Mouse (Mus musculus) heart, adult 18-20 months (tissue): ENCODE results near the gene Smad3. TPM values are rescaled to one million over a fixed set of nuclear protein-coding genes. Genes with fewer than 3 reads are reported as not detected.
A peak's percentile ranks its signal among the peaks of the same experiment; 100 is the strongest.

Source experiments
- DNase-seq, 2 experiments: peaks; one replicate each; pipeline ENCODE4 v3.0.0; 2021 to 2022; ENCODE audit warnings: mixed read lengths in 1 of 2
- total RNA-seq, 2 experiments: library from RNA; stranded (reverse); gene quantifications; 2 replicates each; pipeline ENCODE4 v1.2.3; 2021

Gene Smad3
- total RNA-seq, 2 experiments from 2014 or later, result 9.1 to 10.3 TPM

DNA sequence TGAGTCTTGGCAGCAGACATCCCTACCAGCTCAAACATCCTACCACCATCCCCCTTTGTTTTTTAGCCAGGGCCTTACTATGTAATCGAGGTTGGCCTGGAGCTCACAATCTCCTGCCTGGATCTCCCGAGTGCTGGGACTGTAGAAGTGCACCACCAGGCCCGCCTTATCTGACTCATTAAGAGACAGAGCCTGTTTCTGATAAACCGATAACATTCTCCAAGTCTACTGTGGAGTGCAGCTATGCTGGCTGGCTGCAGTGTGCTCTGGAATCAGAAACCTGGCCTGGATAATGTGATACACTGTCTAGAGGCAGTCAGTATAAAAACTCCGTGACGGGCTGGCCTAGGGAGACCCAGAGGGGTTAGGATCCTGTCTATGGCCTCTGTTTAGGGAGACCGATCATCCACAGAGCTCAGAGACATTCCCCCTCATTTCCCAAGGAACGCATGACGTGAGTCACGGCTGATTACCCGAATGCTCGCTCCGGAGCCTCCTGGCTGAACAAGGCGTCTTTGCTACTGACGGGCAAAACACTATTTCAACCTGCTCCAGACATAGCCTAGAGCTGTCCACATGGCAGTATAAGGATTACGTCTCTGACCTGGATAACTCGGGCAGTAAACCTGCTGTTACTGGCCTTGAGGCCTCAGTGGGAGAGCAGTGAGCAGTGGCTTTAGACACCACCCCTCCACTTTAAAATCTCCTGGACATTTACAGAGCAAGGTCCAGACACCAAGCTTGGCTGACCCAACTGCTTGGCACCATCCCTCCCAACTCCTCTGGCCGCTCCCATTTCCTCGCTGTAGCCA lies 11.8 kb downstream of the Smad3 start:
- DNase-seq, result peak; percentile 41 to 43

DNA sequence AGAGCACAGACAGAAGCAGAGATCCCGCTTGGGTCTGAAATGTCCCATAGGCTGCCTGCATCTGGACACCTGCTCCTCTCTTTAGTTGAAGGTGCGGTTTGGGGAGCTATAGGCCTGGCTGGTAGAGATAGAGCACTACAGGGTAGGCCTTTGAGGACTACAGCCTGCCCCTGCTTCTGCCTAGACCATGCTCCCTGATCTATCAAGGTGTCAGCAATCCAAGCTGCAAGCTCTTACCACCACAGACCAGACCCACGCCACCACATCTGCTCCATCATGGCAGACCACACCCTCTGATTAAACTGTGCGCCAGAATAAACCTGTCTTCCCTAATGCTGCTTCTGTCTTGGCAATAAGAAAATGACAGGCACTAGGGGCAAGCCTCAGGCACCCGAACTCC lies 13.2 kb downstream of the Smad3 start:
- DNase-seq, result peak in 1 of 2 experiments; percentile 2

DNA sequence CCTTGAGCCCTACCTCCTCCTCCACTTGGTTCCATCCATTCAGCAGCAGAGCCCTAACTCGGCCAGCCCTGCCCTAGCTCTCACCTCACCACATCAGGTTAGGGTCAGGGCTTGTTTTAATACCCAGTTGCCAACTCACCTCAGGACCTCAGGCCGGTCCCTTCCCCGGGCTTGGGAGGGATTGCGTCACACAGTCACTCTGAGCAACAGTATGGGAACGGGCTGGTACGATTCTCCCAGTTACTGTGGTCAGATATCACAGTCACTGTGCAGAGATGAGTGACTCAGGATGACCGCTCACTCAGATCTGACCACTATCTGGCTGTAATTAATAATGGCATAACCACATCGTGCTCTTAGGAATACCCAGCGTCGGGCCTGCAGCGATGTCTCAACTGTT lies 14.0 kb downstream of the Smad3 start:
- no peak for DNase-seq

DNA sequence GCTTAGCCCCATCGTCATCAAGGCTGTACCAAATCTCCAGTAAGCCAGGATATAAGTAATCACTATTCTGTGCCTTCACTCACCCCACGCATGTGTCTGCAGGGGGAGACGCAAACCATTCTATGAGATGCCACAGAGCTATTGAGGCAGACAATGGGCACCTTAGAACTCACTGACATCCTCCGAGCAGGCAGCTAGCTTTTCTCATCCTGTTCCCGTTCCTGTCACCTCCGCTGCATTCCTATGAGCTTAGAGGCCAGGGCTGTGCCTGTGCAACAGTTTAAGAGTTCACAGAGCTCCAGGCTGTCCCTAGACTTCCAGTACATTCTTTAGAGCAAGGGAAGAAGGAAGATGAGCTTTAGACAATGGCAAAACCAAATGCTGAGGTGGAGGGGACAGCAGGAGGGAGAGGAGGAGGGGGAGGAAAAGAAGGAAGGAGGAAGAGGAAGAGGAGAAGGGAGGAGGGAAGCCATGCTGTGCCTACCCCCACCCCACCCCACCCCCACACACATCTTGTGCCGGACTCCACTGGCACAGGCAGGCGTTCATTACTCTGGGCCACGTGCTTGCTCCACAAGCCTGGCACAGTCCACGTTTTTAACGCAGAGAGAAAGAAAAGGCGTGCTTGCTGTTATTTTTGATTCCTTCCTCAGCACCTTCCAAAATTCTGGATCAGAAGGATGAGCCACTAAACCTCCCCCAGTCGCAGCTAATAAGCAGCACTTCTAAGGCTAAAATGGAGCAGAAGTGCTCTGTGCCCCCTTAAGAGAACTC lies 14.7 kb downstream of the Smad3 start:
- DNase-seq, result no peak

DNA sequence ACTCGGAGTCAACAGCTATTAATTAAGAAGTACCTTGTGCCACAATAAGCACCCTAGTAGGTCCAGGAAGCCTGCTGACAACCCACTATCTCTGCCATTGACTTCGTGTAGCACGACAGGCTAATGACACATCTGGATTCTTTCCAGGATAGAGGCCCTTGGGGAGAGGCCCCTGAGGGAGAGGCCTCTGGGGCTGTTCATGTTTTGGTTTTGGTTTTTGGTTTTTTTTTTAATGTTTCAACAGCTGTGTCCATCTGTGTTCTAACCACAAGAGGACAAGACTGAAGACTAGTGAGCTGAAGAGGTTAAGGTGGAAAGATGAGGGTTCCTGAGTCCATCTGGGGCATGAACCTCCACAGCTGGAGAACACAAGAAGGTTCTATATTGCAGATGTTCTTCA lies 15.5 kb downstream of the Smad3 start:
- peak in 1 of 2 experiments; percentile 76 for DNase-seq

DNA sequence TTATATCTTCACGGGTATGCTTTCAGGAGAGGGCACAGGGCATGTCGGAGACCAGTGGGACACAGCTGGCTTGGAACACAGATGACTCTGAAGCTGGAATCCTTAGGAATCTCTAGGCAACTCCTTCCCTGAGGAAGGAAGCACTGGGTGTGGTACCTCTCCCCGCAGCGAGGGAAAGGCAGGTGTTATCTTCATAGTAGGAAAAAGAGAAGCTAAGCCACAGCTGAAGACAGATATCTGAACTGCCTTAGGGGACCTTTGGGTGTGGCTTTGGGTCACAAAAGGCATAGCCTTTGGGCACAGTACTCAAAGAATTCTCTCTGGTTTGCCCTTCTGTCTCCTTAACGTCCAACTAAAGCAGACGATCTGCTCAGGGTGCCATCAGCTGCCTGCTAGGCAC lies 16.0 kb downstream of the Smad3 start:
- DNase-seq, result no peak

DNA sequence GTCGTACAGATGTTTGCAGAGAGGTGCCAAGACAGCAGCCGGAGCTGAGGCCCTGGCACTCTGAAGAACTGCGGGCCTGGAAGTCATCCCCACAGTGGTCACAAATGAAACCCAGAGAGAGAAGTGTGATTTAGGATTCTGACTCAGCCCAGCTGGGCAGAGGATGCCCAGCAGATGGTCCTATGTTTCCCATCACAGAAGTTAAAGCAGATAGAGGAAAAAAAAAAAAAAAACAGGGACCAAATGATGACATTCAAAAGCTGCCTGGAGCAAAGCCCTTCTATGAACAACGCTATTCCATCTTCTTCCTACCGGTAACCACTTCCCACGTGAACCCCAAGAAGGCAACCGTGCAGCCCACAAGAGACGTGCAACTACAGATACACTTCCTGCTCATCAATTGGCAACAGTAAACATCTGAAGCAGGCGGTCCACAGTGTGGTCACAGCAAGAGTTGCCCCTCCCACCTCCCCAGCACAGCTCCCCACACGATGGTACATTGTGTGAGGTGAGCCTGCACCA lies 17.4 kb downstream of the Smad3 start:
- DNase-seq, result no peak

DNA sequence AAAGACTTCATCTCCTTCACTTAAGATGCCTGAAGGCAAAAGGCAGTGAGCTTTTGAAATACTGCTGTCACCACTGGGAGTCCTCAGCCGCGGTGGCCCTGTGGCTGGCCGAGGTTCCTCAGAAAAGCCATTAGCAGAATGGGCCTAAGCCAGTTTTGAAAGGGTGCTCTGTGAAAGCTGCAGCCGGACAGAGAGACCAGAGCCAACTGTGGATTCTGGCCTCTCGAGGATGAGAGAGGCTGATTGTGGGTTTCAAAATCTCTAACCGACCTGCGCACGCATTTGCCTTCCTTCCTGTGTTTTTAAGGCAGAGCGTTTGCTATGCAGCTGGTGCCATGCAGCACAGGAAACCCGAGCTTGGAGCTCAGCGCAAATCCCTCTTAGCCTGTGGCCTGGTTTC lies 19.0 kb downstream of the Smad3 start:
- DNase-seq, result no peak

DNA sequence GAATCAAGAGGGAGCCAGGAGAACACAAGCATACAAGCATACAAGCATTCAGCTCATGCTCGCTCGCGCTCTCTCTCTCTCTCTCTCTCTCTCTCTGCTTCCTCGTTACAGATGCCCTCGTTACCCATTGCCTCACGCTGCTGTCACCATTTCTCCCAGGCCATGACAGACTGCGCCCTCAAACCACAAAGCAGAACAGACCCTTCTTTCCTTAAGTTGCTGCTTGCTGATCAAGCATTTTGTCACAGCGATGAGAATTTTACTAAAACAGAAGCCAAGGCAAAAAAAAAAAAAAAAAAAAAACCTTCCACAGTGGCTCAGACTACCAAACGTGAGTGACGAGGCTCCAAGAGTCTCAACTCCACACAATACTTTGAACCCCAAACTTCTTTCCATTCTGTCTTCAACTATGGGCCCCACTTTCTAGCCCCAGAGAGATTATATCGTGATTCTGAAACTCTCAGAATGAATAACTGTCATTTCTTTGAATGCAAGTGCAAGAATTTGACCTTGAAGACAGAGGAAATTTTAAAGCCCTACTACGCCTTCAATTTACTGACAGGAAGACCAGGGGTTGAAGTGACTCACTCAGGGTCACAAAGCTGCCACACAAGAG lies 19.6 kb downstream of the Smad3 start:
- no peak for DNase-seq

DNA sequence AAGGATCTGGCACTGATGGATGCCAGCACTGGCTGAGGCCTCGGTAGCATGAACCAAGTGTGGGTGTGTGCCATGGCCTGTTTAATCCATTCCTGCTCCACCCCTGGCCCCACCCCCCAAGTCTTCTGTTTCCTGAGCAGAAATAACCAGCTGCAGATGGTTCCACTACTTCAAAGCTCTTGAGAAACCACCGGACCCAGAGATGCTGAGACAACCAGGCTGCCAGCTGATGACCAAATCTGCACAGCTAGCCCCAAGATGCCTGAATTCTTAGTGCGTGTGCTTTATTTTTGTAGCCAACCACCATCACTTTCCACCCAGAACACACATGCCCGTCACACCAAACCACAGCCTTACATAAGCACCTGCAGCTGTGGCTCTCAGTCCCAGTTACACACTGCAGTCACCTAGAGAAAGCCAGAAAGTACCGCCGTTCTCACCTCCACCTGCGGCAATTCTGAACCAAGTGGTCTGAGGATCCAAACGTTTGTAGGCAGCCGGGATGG lies 20.3 kb downstream of the Smad3 start:
- DNase-seq, result peak in 1 of 2 experiments; percentile 70

DNA sequence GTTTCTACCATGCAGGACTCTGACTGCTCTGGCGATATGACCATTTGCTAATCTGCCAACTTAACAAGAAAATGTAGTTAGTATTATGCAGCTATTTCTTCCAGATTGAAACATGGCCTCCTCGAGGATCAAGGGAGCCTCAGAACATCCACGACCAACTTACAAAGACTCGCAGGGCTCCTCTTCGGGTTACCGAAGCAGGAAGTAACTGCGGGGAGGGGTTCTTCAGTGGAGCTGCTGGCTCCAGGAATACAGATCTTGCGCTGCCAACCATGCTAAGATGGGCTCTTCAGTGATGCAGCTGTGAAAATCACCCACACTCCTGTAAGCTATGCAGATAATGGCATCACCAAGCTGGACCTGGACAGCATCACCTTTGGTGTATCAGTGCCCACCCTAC lies 23.5 kb downstream of the Smad3 start:
- DNase-seq, result no peak

DNA sequence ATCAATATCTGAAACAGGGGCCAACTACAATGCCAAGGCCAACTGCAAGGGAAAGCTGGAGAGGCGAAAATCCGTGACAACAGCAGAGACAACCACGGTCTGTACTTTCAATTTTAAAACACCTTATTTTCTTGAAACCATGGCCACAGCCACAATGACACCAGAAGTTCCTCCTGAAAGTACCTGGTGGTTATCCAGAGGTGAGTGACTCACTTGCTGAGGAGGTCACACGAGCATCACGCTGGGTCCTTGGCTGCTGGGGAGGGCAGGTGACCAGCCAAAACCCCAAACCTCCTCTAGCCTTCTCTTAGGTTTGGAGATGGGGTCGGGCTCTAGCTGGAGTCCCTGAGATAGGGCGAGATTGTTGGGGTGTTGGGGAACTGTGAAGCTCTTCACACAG lies 25.1 kb downstream of the Smad3 start:
- DNase-seq, result no peak

DNA sequence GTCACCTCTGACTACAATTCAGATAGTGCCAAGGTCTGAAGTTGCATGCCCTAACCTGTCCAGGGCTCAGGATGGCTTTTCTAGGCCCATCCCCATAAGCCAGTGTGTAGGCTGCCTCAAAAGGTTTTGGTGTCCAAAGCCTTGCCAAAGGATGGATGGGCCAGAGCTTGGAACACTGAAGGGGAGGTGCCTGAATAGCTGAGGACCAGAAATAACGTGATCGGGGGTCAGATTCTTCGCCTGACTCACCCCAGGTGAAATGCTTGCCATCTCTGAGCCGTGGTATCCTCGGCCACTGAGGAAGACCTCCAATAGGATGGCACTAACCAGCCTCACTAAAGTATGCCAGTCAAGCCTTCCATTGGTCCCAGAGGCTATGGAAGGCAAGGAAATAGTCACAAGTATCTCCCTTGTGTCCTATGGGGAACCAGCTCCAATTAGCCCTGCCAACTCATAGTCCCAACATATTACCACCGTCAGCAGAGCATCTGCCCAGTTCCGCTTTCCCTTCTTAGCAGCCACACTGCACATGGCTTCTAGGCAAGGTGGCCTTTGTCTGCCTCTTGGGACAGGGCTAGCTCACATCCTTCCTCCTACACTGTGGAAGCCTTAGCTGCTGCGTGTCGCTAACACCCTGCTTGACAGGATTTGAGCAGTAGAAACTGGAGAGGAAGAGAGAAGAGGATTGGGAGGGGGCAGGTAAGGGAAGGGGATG lies 26.5 kb downstream of the Smad3 start:
- DNase-seq, result peak in 1 of 2 experiments; percentile 73

DNA sequence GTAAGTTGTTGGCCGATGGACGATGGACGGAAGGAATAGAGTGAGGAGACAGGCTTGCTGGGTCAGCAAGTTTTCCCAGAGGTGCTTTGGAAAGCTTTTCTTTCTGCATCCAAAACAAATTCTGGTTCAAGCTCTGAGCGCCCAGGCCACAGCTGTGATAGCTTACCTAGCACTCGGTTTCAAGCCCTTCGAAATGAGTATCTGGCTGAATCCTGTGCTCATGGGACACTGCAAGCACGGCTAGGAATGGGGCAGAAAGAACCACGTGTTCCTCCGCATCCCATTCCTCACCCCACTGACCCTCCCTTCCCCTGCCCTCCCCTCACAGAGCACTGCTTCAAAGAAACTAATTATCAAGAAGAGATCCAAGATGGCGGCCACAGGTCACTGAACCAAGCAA lies 28.8 kb downstream of the Smad3 start:
- no peak for DNase-seq

DNA sequence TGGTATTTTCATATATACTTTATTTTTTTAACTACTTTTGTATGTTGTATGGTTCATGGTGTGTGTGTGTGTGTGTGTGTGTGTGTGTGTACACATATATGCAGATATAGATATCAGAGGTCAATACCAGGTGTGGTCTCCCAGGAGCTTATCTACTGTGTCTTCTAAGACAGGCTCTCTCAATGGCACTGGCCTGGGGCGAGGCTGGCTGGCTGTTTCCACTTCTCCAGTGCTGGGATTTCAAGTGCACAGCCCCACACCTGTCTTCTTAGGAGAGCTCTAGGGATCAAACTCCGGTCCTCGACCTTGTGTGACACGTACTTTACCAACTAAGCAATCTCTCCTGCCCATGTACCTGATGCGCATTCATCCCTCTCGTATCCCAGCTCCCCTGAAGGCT lies 30.7 kb downstream of the Smad3 start:
- no peak for DNase-seq

DNA sequence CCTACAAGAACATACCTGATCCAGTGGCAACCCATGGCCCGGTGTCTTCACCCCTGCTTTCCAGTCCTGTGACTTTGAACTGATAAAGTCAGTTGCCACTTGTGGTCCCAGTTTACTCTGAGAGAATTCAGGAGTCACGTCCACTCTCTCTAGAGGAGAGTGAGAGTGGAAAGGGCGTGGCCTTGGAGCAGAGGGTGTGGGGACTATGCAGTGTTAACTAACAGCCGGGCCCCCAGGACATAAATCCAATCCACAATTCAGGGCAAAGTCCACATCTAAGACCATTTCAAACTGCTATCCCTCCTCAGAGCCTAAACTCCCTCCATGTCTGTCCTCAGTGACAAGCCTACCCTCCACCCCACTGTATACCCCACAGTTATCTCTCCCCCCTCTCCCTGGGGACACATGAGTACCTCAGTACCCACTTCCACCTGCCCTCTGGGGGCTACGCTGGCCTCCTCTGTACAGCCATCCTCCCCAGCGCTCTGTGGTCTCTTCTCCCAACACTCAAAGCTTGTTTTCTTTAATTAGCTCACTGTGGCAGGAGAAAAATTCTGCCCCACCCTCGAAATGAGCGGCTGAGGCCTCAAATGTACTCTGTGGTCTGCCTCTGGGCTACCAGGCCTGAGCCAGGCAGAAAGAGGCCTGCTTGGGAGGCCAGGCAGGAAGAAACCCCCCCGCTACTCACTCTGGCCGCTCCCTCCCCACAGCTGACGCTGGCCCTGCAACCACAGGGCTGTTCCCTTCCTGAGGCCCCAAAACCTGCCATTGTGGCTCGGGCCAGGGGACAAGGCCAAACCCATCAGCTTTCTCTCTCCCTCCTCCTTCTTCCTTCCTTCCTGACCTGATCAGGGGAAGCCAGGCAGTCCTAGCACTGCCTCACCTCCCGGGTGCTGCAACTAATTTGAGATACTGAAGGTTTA lies 31.4 kb downstream of the Smad3 start:
- peak; percentile 65 to 83 for DNase-seq

DNA sequence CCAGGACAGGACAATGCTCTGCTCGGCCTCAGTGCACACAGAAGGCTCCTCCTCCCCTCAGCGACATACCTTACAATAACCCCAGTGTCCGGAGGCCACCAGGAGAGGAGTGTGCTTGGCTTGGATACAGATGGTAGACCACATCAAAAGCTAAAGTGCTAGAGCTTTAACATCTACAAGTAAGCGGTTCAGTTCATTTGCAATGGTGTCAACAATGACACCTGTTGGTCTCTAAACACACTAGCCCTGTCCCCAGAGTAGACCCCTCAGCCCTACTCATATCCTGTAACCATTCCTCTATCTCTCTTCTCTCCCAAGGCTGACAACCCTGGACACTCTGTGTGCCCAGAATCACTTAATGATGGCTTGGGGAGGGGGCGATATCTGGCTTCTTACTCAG lies 33.0 kb downstream of the Smad3 start:
- no peak for DNase-seq

DNA sequence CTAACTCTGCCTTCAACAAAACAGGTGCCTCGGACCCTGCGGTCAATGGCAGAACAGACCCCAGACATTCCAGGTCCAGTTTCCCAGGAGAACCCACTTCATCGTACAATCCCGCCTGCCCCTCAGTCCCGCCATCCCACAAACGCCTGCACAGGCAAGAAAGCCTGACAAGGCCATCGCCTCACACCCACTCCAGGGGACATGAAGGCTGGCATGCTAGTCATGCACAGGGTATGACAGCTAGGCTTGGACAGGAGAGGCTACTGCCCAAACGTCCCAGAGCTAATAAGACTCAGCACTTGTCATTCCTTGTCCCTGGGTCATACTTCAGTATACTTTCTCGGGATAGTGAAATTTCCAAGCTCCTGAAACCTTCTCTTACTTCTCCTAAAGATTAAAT lies 34.9 kb downstream of the Smad3 start:
- peak in 1 of 2 experiments; percentile 48 for DNase-seq

DNA sequence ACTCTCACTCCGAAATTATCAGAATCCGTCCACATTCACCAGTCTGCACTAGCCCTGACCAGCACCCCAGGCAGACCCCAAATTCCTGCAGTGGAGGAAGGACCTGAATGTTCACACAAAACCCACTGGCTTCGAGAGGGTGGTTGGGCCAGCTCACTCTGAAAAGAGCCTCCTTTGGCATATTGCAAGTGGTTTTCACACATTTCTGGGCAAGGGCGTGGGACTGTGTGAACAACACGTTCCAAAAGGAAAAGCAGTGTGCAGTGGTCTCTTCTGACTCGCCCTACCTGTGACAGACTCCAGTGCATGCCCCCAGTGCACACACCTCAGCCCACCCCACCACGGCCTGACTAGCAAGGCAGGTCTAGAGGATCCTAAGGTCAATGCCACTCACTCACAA lies 35.4 kb downstream of the Smad3 start:
- DNase-seq, result no peak

DNA sequence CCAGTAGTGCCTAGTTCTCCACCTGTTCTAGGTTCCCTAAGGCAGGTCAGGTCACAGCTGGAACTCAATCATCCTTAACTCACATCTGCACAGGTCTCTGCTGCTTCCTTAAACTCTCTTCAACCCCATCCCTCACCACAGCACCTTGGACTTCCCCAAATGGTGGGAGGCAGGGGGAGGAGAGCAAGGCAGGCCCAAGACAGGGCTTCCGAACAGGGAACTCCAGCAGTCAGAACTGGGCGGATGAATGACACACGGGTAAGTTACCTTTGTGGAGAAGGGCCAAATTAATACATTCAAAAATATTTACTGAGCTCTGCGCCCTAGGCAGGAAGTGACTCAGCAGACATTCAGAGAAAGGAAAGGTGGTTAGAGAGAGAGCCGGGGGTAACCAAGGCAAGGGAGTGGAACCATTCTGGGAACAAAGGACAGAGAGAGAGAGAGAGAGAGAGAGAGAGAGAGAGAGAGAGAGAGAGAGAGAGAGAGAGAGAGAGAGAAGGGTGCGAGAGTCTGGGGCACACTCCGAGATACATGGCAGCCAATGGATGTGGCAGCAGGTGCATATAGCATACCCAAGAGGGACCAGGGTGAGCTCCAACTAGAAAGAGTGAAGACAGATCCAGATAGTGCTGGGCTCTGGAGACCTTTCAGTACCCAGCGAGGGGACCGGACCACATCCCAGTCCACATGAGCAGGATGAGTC lies 36.1 kb downstream of the Smad3 start:
- peak in 1 of 2 experiments; percentile 25 for DNase-seq
